Mouse (Mus musculus) thymus, adult 2 months (tissue): ENCODE data around the gene Cd200r4. TPM values are rescaled to one million over a fixed set of nuclear protein-coding genes. Genes with fewer than 3 reads are reported as not detected.
"Not testable (repeated sequence)": the region's sequence is repeated elsewhere in the genome, so short reads cannot be mapped to it uniquely, and the experiment has no call there.

Source experiments
- DNase-seq: peaks from one replicate; pipeline ENCODE4 v3.0.0; 2021
- H3K27ac ChIP-seq: fragments of 200-500 bp; 2 replicates; pipeline ENCODE4 v1.5.1; 2012; ENCODE audit warnings: low read length, control low read depth; ENCODE audit not compliant: control insufficient read depth, insufficient read depth
- H3K27me3 ChIP-seq: fragments of 200-500 bp; 2 replicates; pipeline ENCODE4 v1.6.1; 2012; ENCODE audit warnings: mild to moderate bottlenecking, low read length, moderate library complexity, mixed read lengths; ENCODE audit not compliant: control insufficient read depth, insufficient read depth
- H3K36me3 ChIP-seq: fragments of 200-500 bp; 2 replicates; pipeline ENCODE4 v1.6.1; 2012; ENCODE audit warnings: mild to moderate bottlenecking, low read length, moderate library complexity; ENCODE audit not compliant: control insufficient read depth, insufficient read depth
- H3K4me1 ChIP-seq: fragments of 200-500 bp; replicated peaks from 2 replicates; pipeline ENCODE4 v1.6.1; 2012; ENCODE audit warnings: low read length; ENCODE audit not compliant: control insufficient read depth, insufficient read depth
- H3K4me3 ChIP-seq: fragments of 200-500 bp; 2 replicates; pipeline ENCODE4 v1.5.1; 2012; ENCODE audit warnings: mild to moderate bottlenecking, low read length, control low read depth, moderate library complexity; ENCODE audit not compliant: control insufficient read depth, insufficient read depth
- CTCF ChIP-seq: fragments of 200-500 bp; IDR thresholded peaks from 2 replicates; pipeline ENCODE4 v1.5.1; 2012; ENCODE audit warnings: mild to moderate bottlenecking, control low read depth, low read length, moderate library complexity, borderline replicate concordance; ENCODE audit not compliant: control insufficient read depth, poor library complexity, insufficient read depth; ENCODE audit errors: extremely low read depth
- POLR2A ChIP-seq: fragments of 200-500 bp; IDR thresholded peaks from 2 replicates; pipeline ENCODE4 v1.6.1; 2012; ENCODE audit warnings: mild to moderate bottlenecking, low read length, control low read depth, moderate library complexity; ENCODE audit not compliant: control insufficient read depth, poor library complexity, insufficient read depth; ENCODE audit errors: extremely low read depth
- WGBS: fragments of 180-500 bp; shearing (Covaris S2); methylation state at CpG from one replicate; pipeline ENCODE4 v1.1.7; 2018; 5-methylcytosine and 5-hydroxymethylcytosine counted together
- polyA plus RNA-seq: library from polyadenylated mRNA; depleted of rRNA; stranded (reverse); fragments of >200 nt; gene quantifications from 2 replicates; pipeline ENCODE4 v1.2.3, GENCODE M21; 2012

Cd200r4 gene
- polyA plus RNA-seq, 1 experiment = 0.98 TPM

DNA sequence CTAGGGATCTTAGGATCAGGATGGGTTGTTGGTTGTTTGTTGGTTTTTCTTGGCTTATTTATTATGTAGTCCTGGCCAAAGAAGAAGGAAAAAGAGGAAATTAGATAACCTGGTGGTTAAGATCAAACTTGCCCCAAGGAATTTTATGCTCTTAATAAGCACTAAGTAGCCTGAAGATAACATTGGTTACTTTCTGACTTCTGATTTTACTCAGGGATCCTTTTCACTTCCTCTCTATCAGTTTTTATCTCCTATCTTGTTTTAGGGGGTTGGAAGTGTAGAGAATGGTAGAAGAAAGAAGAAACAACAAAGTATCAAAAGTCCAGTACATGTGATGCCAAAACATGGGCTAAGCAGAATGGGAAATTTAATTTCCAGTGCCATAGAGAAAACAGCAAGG, 5.6 kb upstream of the Cd200r4 start:
- Histone ChIP-seq H3K4me1 (no peaks in the 10 kb centered on the region), H3K4me3 (no peak overlapping the region), H3K27me3 (no peaks in the 10 kb centered on the region), H3K36me3 (no peaks in the 10 kb centered on the region), H3K27ac (no peak overlapping the region)
- no peak for DNase-seq
- TF ChIP-seq CTCF (no peak), POLR2A (no peak)

DNA sequence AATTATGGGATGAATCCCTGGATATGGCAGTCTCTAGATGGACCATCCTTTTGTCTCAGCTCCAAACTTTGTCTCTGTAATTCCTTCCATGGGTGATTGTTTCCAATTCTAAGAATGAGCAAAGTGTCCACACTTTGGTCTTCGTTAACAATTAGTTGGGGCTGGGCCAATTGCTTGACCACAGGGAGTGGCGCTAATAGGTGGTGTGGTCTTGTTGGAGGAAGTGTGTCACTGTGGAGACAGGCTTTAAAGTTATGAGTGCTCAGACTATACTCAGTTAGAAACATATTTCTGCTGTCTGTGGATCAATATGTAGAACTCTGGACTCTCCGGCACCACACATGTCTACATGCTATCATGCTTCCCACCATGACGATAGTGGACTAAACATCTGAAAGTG, 1.3 kb upstream of the Cd200r4 start:
- H3K4me3 ChIP-seq = not testable (repeated sequence)

GRCm38 (mm10) chr16:44812468-44813065, 1.0 kb downstream of the Cd200r4 start:
- H3K4me1 ChIP-seq = no peaks in the 10 kb centered on the region

More for the DNA sequence above, 1.3 kb upstream of the Cd200r4 start:
- WGBS = 96% methylated on average over 4 of the region's 4 CpGs
- H3K27me3 ChIP-seq, H3K36me3 ChIP-seq, H3K4me1 ChIP-seq, H3K27ac ChIP-seq, DNase-seq: not testable (repeated sequence)

DNA sequence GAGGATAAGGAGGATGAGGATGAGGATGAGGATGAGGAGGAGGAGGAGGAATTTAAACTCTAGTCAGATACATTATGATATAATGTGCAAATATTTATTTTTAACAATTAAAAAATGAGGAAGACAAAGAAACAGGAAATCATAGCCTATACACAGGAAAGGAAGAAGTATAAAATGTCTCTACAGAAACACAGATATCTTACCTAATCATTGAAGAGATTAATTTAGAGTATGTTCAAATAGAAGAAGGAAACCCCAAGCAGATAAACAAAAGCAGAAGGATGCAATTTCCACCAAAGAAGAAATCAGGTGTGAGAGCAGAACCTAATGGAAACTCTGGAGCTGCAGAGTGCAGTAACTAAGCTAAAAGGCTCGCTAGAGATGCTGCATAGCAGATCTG, 6.5 kb downstream of the Cd200r4 start:
- Histone ChIP-seq H3K27me3 (no peaks in the 10 kb centered on the region), H3K4me1 (no peaks in the 10 kb centered on the region), H3K36me3 (no peaks in the 10 kb centered on the region), H3K27ac (no peak overlapping the region), H3K4me3 (no peak overlapping the region)
- 86% methylated on average over 1 of the region's 1 CpGs for WGBS
- no peak for DNase-seq
- no peak for TF ChIP-seq POLR2A
- no peak for TF ChIP-seq CTCF

More at GRCm38 (mm10) chr16:44812468-44813065, 1.0 kb downstream of the Cd200r4 start:
- no peaks in the 10 kb centered on the region for H3K36me3 ChIP-seq
- TF ChIP-seq CTCF (no peak), POLR2A (no peak)
- WGBS = 64% methylated on average over 6 of the region's 6 CpGs
- no peak overlapping the region for H3K4me3 ChIP-seq
- no peaks in the 10 kb centered on the region for H3K27me3 ChIP-seq
- H3K27ac ChIP-seq = no peak overlapping the region
- DNase-seq = no peak

DNA sequence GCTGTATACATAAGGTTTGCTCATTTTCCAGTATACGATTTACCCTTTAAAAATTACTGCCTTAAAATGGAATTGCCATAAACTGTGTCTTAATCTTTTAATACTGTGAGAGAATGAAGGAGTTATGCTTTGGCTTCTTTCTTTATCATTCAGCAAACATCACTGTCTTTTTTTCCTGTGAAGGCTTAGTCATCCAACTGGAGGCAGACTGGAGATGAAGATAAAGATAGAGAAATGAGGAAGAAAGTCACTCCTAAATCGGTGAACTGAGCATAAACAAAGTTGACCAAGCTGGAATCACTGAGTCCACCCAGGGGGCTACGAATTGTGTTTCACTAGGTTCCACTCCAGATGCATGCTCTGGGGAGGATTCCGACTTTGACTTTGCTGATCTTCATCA, 9.0 kb downstream of the Cd200r4 start:
- DNase-seq = no peak
- 68% methylated on average over 4 of the region's 4 CpGs for WGBS
- no peaks in the 10 kb centered on the region for H3K36me3 ChIP-seq
- H3K4me1 ChIP-seq = no peaks in the 10 kb centered on the region
- TF ChIP-seq POLR2A (no peak), CTCF (no peak)
- no peak overlapping the region for H3K4me3 ChIP-seq
- H3K27me3 ChIP-seq = no peaks in the 10 kb centered on the region
- H3K27ac ChIP-seq = no peak overlapping the region

GRCm38 (mm10) chr16:44832286-44832685, 20.8 kb downstream of the Cd200r4 start:
- TF ChIP-seq POLR2A = no peak
- no peak for TF ChIP-seq CTCF
- H3K4me3 ChIP-seq = no peak overlapping the region
- WGBS = 80% methylated on average over 3 of the region's 3 CpGs

GRCm38 (mm10) chr16:44833189-44833588, 21.7 kb downstream of the Cd200r4 start:
- 83% methylated on average over 2 of the region's 2 CpGs for WGBS
- H3K27ac ChIP-seq, DNase-seq, H3K4me3 ChIP-seq, H3K4me1 ChIP-seq, H3K36me3 ChIP-seq, H3K27me3 ChIP-seq: not testable (repeated sequence)

More at GRCm38 (mm10) chr16:44832286-44832685, 20.8 kb downstream of the Cd200r4 start:
- Histone ChIP-seq H3K36me3 (no peaks in the 10 kb centered on the region), H3K27me3 (no peaks in the 10 kb centered on the region), H3K27ac (no peak overlapping the region), H3K4me1 (no peaks in the 10 kb centered on the region)
- no peak for DNase-seq
